Mouse (Mus musculus) megakaryocyte, adult 5-6 weeks (primary cell): Measurements from ENCODE around the gene D430019H16Rik. TPM values are rescaled to one million over a fixed set of nuclear protein-coding genes. Genes with fewer than 3 reads are reported as not detected.

ENCODE experiments used
- ATAC-seq: 2 replicates; pipeline ENCODE4 v1.8.0; 2016; ENCODE audit warnings: mild to moderate bottlenecking, inconsistent platforms; ENCODE audit not compliant: poor library complexity, severe bottlenecking
- total RNA-seq, 2 experiments: library from RNA; stranded (forward) in 1 of 2; stranded (reverse) in 1 of 2; fragments of 153-499, 151-499 nt in 1 of 2; fragments of 221-1000, 200-1000 nt in 1 of 2; gene quantifications; 2 replicates each; pipeline versions ENCODE4 v1.2.3 to v1.2.4; 2015 to 2017

The D430019H16Rik gene
- total RNA-seq, 2 experiments from 2014 or later: not detected

DNA sequence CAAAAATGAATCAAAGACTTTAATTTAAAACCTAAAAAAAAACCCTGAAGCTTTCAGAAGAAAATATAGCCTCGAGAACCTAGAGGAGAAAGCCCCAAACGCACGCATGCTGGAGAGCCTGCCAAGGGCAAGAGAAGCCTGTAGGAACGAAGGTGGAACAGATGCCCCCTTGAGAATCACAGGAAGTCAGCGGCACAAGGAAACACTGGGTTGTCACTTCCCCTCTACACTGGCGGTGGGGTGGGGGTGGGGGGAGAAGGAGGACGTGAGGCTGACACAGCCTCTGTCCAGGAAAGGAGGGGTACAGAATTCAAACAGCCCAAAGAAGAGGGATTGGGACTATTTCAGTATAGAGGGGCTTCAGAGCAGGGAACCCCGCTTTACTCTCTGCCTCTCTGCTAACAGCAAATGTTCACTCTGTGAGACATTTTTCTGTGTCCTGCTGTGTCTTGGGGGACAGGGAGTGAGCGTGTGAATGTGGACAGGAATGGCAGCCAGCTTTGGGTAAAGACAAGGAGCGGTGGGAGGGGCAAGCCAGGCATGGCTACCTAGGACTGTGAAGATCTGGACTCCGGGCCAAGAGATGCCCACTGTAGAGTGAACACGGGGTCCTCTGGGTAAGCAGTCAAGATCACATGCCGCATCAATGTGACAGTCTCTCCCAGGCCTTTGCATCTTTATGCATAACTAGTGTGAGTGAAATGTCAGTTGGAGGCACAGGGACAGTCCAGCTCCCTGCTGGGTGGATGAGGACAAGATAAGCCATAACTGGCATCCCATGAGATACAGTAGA, 82.5 kb downstream of the D430019H16Rik start:
- ATAC-seq: peak; percentile 46

DNA sequence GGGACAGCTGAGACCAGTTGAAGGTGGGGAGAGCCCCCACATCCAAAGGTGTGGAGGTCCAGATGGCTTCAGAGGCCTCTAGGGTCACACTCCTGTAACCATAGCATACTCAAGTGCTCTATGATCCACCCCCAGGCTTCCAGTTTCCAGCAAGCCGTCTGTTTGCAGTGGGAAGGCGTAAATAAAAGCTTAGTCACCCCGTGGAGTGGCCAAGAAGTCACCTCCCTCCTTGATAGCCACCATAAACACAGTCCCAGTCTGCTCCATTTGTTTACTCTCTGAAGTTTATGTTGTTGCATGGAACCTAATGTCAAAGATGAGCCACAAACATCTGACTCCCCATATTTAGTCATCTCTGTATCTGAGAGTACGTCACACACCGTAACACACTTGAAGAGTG, 83.5 kb downstream of the D430019H16Rik start:
- ATAC-seq: no peak

DNA sequence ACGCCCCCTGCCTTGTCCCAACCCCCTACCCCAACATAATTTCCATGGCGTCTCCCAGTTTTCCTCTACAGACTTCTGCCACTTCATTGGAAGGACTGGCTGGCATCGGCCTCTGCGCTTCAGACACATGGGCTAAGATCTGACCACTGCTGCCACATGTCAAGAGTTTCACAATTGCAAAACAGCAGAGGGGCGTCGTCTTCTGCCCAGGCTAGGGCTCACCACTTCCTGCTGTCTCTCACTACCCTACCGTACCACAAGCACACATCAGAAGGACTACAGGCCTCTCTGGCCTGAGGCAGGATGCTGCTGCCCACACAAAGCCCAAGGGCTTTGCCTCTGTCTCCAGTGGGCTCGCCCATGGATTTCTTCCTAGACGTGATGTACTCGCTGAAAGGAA, 86.0 kb downstream of the D430019H16Rik start:
- peak; percentile 93 for ATAC-seq

DNA sequence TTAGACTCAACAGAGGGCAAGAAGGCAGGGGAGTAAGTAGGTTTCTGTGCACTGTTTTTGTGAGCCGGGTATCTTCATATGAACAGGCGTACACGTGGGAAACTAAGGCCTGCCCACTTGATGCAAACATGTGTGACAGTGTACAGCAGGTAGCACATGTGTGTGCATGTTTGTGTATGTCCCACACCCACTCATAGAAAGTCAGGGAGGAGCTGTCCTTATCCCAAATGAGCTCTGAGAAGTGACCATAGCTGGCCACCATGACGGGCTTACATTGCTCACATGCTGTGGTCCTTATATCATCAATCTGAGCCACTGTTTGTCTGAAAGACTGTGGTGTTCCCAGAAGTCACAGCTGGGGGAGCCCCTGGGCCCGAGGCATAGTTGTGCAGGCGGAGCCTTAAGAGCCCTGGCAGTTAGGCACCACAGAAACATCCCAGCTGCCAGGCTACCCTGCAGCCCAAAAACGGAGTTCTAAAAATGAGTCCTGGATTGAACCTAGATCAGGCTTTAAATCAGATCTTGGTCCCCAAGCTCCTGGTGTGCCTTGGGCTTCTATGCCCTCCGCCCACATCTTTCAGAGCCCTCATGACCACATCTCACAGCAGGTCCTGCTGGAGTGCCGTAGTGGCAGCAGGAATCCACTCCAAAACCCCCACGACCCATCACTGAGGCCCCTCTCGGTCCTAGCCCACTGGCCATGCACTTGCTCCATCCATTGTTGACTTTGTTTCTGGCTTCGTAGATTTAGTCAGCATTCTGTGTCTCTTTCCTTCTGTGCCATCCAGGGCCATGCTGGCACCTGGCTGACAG, 88.1 kb downstream of the D430019H16Rik start:
- no peak for ATAC-seq

DNA sequence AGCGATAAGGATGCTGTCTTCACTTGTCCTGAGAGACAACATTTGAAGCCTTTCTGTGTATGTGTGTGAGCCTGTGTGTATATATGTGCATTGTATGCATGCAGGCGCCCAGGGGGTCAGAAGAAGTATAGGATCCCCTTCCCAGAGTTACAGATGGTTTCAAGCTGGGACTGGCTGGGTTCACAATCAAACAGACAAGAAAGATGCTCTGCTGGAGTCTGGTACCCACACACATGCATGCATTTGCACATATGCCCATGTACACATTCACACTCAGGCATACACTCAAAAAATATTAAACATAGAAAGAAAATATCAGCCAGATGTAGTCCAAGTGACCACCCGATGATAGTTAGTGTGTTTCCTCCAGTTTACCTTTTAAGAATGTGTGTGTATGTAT, 88.9 kb downstream of the D430019H16Rik start:
- no peak for ATAC-seq

Other genes starting within 250 kb of the D430019H16Rik start
- gene Tcl1, start 231.1 kb upstream of the D430019H16Rik start, total RNA-seq (2015): not detected in 2 replicates
- not detected in 2 replicates for gene Tcl1, start 231.1 kb upstream of the D430019H16Rik start, total RNA-seq (2017)
- not detected in 2 replicates for gene Tunar, start 120.0 kb upstream of the D430019H16Rik start, total RNA-seq (2015)
- gene Tunar, start 120.0 kb upstream of the D430019H16Rik start, total RNA-seq (2017): not detected in 2 replicates
- not detected in 2 replicates for gene Bdkrb2, start 109.4 kb downstream of the D430019H16Rik start, total RNA-seq (2015)
- gene Bdkrb2, start 109.4 kb downstream of the D430019H16Rik start, total RNA-seq (2017): not detected in 2 replicates
- not detected in 2 replicates for gene Bdkrb1, start 149.2 kb downstream of the D430019H16Rik start, total RNA-seq (2015)
- gene Bdkrb1, start 149.2 kb downstream of the D430019H16Rik start, total RNA-seq (2017): not detected in 2 replicates
- gene Gskip, start 231.0 kb downstream of the D430019H16Rik start, total RNA-seq (2015): 20.7 and 26.4 TPM in 2 replicates
- 14.1 and 14.6 TPM in 2 replicates for gene Gskip, start 231.0 kb downstream of the D430019H16Rik start, total RNA-seq (2017)
- 16.2 and 16.5 TPM in 2 replicates for gene Atg2b, start 231.4 kb downstream of the D430019H16Rik start, total RNA-seq (2015)
- 14.1 and 14.7 TPM in 2 replicates for gene Atg2b, start 231.4 kb downstream of the D430019H16Rik start, total RNA-seq (2017)